Mouse (Mus musculus): Measurements from ENCODE around the gene Rbm46. TPM values are rescaled to one million over a fixed set of nuclear protein-coding genes. Genes with fewer than 3 reads are reported as not detected.

Rbm46 gene
- total RNA-seq (2015) (not detected in 2 replicates), total RNA-seq (2017) (not detected in 2 replicates)

DNA sequence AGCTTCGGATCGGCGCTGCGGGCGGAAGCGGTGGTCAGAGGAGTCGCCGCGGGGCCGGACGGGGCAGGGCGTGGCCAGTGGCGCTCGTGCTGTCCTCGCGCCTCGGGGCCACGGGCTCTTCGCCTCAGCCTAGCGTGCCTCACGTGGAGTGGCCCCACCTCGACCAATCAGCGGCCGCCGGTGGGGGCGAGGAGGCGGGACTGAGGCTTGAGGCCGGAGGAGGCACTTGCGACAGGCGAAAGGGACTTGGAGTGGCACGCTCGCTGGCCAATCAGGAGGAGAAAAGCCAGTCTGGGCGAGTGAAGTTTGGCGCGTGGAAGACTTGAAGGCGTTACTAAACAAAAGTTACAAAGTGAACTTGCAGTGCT is at the start of gene Rbm46:
Gene Rbm46 (minus strand): TSS at position 112 of the 368 bp plus-strand sequence.
- peak; percentile 68 for ATAC-seq (replicated peaks; ENCODE audit: poor library complexity)

DNA sequence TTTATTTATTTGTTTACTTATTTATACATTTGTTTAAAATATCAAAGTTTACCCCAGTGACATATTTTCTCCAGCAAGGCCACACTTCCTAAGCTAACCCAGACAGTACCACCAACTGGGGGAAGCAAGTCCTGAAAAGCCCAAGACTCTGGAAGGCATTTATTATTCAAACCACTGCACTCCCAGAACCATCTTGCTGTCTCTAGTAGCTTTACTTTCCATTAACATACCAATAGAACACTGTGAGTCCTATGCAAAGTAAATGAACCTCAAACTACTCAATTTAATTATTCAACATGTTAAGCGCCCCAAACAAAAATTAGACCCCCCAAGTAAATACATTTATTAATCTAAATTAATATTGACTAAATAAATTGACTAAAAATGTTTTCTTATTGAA is 39.3 kb upstream of the Rbm46 start:
- no peak for ATAC-seq (replicated peaks; ENCODE audit: poor library complexity)

DNA sequence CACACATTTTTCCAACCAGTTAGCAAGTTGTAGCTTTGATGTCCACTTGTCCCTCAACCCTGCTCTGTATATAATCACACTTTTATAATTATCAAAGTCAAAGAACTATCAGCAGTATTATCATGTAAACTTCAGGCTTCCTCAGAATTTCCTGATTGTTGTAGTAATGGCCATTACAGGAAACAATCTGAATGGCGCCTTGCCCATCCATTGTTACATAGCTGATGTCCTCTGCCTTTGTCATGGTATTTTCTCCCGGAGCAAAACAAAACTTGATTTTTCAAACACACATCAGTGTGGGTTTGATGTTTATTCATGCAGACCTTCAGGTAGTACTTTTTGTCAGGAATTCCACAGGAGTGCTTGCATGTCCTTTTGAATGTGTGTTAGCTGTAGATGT is 32.4 kb upstream of the Rbm46 start:
- ATAC-seq (replicated peaks; ENCODE audit: poor library complexity) = no peak

DNA sequence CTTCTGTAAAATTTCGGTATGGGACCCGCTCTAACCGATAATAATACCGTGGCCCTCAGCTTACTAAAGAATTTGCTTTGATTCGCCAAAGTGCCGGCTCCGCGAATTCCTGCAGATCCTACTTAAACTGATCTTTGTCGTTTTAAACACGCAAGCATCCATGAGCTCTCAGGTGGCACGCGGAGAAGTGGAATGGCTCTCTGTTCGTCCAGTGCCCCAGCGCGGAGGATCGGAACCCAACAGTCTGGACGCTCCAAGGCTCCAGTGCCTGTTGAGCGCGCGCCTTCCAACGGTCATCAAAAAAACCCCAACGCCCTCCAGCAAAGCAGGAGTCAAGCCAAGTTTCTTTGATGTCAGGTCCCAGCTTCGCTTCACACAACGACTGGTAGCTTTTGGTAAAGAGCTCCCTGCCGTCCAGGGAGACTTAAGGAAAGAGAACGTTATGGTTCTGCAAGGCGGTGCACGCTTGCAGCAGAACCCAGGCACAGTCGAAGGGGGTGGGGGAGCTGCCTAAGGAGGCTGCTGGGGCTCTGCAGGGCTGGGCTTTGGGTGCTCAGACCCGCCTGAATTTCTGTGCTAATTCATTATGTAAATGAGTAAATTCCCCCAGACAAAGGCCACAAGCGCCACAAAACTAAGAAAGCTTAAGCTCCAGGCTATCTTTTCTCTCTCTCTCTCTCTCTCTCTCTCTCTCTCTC is 28.1 kb upstream of the Rbm46 start:
- ATAC-seq (replicated peaks; ENCODE audit: poor library complexity) = no peak

DNA sequence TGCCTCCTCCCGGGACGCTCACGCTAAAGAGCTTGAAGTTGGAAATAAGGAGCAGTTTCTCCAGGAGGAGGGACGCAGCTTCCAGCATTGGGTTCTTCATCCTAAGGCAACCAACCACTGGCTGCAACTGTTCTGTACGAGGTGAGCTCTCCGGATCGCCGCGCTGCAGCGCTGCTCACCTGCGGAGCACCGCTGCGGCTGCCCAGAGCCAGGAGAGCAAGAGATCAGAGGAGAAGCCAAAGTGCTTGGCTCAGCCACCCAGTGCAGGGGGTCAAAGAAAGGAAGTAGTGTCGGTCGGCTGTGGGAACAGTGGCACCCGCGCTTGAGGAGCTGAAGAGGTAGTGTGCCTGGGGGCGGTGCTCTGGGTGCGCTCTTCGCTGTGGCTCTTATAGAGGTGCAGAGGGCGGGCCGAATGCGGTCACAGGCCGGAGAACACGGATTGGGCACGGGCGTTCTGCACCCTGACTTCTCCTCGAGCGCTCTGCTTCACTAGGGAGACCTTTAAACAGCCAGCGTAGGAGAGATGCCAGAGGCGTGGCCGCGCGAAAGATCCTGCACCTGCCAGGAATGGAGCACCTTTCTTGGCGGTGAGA is 27.4 kb upstream of the Rbm46 start, which contains the start of gene Lrat:
Gene Lrat (minus strand): TSS at position 361 of the 593 bp plus-strand sequence.
- peak; percentile 71 for ATAC-seq (replicated peaks; ENCODE audit: poor library complexity)

DNA sequence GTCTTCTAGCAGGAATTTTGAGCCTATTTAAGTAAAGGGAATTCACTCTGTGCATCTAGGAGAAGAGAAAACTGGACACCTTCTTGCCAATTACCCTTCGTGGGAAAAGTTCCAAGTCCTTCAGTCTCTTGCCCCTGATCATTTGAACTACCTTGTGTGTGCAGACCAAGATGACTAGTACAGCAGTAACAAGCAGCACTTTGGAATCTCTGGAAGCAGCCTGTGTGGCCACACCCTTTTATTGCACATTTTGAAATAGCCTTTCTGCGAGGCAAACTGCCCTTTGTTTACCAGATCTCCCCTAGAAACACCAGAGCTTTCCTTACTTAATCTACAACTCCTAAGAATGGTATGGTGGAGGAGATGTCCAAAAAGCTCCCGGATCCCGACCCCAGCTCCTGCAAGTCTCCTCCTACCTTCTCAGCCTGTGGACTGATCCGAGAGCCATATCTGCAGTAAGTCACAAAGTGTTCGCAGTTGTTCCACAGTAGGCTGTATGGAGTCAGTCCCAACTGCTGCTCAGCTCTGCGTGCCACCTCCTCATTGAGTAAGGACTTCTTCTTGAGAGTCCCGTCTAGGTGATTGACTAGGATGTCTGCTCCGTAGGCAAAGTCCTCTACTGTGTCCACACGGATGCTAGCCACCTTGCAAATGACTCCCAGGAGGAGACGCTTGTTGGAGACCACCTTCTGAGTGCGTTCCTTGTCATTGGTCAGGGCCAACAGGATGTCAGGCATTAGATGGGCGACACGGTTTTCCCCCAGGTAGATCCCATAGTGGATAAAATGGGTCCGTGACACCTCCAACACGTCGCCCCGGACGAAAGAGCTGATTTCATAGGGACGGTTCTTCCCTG is 26.7 kb upstream of the Rbm46 start:
- ATAC-seq (replicated peaks; ENCODE audit: poor library complexity) = no peak

DNA sequence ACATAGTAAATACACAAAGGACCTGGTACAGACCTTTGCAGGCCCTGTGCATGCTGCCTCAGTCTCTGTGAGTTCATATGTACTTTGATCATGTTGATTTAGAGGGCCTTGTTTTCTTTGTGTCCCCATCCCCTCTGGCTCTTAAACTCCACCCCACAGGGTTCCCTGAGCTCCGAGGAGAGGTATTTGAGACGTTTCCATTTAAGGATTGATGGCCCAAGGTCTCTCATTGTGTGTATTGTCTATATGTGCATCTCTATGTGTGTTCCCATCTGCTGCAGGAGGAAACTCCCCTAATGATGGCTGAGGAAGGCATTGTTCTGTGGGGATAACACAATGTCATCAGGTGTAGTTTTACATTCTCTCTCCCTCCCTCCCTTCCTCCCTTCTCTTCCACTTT is 12.6 kb upstream of the Rbm46 start:
- no peak for ATAC-seq (replicated peaks; ENCODE audit: poor library complexity)

DNA sequence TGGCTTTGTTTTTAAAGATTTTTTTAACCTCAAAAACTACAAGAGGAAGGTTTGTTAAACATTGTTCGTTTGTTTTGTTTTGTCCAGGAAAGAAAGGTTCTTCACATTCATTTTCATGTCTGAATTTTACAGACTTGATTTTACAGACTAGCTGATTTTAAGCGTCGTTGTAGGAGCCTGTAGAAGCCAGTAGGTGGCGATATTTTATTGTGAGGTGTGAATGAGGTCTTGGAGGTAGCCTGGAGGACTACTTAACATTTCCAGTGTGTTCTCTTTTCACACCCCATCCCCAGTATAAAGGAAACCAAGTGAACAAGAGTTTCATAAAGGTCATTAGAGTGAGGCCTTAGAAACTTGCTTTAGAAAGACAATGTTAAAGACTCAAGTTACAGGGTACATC is 975 bp upstream of the Rbm46 start:
- ATAC-seq (replicated peaks; ENCODE audit: poor library complexity) = peak; percentile 60; the same call in 1 of the 2 replicates

DNA sequence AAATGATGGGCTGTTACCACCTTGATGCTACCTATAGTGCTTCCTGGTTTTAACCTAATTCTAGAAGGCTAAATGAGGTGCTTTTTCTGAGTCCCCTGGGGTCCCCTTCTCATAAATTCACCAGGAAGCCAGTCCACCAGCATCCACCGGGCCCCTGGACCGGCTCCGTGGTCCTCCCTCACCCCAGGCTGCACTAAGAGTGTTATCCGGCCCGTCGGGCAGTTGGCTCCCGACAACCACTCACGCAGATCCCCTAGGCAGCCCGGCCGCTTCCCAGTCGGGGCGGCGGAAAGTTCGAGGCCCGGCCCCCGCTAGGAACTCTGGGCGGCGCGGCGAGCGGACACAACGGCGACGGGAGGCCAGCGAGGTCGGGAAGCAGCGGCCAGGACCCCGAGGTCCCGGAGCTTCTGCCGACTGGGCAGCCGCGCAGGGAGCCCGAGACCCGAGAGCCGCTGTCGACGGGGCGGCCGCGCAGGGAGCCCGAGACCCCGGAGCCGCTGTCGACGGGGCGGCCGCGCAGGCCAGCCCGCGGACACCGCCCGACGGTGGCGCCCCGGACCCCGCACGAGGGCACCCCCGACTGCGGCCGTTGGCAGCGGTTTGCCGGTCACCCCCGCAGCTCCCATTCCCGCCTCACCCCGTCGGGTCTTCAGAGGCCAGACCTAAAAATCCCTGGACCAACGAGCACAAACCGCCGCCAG is 462 bp downstream of the Rbm46 start:
- no peak for ATAC-seq (replicated peaks; ENCODE audit: poor library complexity)

DNA sequence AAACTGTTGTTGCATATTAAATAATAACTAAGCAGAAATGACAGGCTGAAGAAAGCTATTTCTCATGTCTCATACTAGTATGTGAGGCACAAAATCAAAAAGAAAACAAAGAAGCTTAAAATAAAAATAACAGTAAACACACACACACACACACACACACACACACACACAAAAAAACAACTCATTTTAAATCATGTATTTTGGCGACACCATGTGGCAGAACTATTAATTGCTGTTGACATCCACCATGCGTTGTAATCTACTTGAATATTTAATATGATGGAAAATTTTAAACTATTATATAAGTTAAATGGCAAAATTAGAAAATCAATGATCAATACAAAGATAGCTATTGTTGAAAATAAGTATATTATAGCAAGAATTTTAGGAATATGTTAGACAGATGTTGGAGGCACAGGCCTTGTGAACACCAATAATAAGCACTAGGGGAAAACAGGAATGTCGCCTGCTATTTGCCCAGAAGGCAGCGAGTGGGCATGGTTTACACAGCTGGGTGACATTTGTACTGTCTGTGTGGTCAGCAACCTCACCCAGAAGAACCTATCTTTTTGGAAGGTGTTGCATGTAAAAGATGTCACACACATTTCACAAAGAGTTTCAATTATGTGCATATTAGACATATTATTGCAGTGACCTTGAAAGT is 18.7 kb downstream of the Rbm46 start:
- ATAC-seq (replicated peaks; ENCODE audit: poor library complexity) = peak; percentile 61; the same call in 1 of the 2 replicates

DNA sequence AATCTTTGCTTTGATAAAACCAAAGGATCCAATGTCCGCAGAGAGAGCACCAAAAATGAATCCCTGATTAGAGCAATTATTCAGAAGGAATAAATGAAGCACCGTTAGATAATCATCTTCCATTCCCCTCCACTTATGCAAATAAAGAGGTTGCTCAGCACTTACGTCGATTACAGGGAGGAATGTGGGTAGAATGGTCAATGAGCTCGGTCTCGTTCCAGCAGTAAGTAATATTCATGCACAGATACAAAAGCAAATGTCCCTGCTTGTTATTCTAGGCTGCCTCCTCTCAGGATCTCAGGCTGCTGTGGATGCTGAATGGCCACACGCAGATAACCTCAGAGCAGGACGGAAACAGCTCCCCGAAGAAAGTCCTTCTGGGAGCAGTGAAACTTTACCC is 51.1 kb downstream of the Rbm46 start:
- ATAC-seq (replicated peaks; ENCODE audit: poor library complexity) = no peak

DNA sequence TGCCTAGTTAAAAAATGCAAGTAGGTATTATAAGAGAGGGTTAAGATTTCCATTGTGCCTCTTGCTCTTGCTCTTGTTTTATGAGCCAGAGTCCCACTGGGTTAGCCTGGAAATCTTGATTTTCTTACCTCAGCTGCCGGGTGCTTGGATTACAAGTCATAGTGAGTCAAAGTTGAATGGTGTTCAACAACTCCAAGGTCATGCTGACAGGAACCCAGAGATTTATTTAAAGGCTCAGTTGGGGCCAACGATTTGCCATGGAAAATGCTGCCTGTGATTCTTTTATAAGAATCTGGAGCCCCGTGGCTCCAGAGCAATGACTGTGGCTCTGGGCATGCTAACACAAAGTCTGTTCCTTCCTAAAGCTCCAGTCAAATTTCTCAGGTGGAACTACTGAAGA is 64.4 kb downstream of the Rbm46 start:
- no peak for ATAC-seq (replicated peaks; ENCODE audit: poor library complexity)

DNA sequence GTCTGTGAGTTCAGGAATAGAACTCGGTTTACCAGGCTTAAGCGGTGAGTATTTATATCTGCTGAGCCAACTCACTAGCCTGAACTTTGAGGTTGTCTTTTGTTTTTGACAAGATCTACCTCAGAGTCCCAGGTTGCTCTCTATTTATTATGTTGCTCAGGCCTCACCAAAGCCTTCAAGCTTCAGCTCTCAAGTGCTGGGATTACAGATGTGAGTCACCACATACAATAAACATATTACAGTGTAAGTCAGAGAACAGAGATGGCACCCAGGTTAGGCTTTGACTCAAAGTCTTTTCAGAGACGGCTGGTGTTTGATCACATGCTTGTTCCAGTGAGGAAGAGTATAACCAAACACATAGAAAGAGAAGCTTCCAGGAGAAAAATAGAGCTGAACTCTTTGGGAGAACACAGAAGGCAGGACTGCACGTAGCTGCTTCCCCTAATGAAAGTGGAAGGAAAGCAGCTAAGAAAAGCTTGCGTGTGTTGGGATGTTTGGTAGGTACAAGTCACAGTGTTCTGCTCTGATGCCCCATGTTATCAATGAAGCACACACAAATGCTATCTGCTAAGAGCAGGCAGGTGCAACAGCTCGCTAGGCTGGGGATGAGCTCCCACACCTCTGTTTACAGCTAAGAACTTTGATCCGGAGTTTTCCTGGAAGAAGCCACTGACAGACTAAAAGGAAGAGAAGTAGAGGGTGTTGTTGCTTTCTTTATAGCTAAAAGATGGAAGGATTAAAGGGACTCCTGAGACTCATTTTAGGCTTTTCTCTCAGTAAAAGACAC is 65.8 kb downstream of the Rbm46 start:
- ATAC-seq (replicated peaks; ENCODE audit: poor library complexity) = no peak

DNA sequence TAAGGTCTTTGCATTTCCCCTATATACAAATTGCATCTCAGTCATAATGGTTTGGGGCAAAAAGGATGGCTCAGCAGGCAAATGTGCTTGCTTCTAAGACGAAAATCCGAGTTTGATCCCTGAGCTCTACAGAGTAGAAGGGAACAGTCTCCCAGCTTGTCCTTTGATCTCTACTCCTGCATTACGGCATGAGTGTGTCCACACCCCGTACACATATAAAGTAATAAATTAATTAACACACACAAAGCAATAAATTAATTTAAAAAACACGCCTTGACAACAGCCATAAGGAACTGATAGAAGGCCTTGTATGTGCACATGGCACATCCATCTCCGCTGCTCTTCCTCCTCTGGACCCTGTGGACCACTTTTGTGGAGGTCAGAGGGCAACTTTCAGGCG is 66.5 kb downstream of the Rbm46 start:
- no peak for ATAC-seq (replicated peaks; ENCODE audit: poor library complexity)

DNA sequence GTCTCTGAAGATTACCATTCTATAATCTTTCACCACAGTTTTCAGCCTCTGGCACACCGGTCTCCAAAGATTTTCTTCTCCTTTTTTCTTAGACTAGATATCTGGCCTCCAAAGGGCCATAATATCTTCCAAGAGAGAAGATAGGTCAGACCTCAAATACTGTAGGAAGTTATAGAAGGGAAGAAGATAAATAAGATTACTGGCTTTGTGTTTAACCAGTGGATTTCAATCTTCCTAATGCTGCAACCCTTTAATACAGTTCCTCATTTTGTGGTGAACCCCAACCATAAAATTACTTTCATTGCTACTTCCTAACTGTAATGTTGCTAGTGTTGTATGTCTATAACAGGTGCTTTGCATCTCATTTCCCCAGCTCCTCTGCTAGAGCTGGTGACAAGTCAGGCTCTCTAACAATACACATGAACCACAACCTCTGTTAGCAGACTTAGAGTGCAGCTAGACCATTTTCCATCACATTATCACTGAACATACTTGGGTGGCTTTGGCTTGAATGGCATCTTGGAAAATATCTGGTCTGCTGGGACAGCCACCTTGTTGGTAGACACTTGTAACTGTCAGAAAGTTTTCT is 67.9 kb downstream of the Rbm46 start:
- ATAC-seq (replicated peaks; ENCODE audit: poor library complexity) = peak; percentile 80

DNA sequence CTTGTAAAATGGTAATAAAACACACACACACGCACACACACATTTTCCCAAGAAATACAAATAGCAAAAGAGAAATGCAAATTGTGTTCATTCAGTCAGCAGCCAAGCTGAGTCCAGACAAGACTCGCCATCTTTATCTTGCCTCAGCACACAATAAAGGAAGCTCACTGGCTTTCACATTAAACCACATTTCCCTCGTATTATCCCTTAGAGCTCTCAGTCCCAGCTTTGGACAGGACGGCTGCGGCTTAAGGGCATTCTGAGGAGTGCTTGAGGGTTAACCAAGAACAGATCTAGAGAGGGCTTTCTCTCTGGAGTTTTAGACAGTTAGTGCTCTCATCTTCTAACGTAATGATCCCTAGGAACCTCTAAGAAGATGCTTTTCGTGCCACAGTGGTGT is 71.0 kb downstream of the Rbm46 start:
- peak; percentile 38 for ATAC-seq (replicated peaks; ENCODE audit: poor library complexity)

DNA sequence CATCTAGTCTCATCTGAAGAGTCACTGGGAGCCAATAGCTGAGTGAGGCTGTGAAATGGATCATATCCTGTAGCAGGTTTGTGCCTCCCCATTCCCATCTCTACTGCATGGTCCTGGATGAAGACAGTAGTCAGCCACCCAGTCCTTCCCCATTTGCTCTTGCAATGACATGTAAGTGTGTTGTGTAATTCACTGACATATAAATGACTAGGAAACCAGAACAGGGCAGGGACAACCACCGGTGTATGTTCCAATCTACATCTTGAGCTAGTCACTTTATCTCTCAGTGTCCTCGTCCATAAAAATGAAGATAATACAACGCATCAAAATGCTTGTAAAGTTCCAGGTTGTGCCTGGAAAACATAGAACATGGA is 75.8 kb downstream of the Rbm46 start:
- peak; percentile 87 for ATAC-seq (replicated peaks; ENCODE audit: poor library complexity)

DNA sequence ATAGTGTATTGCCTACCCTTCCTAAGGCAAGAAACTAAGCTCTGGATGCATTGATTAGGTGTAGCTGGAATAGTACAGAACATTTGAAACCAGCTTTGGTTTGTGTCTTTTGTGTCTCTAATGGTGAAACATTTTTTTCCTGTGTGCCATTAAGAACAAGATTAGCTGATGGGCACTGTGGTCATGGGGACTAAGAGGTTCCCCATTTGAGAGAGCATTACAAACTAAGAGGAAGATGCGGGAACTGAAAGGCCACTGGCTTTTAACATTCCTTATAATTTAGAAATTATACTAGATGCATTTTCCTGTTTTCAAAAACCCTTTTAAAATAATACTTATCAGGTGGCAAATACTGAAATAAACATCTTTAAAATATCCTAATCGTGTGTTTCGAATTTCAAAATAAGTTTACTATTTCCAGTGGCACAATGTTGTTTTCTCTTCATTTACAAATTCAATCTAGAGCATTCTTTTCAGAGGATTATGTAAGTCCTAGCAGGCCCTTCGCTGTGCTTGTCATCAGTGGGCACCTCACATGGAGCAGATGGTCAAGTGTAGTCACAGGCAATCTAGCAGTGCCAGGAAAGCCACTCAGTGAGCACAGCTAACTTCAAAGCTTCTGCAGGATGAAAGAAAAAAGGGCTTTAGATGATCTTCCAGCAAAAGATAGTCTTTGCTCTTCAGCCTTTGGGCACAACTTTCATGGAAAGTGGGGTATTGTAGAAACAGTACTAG is 76.4 kb downstream of the Rbm46 start:
- peak; percentile 74 for ATAC-seq (replicated peaks; ENCODE audit: poor library complexity)

DNA sequence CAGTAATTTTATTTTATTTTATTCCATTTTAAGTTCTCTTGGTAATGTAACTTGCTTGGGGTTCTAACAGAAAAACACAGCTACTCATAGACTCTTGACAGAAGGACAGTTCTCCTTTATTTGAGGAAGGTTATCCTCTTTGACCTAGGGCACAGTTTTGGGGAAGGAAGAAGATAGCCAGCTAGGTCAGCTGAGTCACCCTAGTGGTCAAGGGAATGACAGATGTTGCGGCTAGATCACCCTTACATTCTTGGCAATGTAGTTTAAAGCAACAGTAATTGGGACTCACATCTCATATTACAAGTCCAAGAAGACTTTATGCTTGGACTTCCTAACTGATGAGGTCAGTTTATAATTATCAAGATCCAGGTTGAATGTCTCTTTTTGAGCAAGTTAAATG is 82.6 kb downstream of the Rbm46 start:
- peak; percentile 96 for ATAC-seq (replicated peaks; ENCODE audit: poor library complexity)
